Mouse (Mus musculus) liver, embryonic 15.5 days (tissue): Measurements from ENCODE around the gene Myrip. TPM values are rescaled to one million over a fixed set of nuclear protein-coding genes. Genes with fewer than 3 reads are reported as not detected.

Experiments
- ATAC-seq: fragments of 200-750 bp; cut with Nextera tagmentation; 2 replicates; pipeline ENCODE4 v1.8.0; 2017; ENCODE audit warnings: moderate number of reproducible peaks, mild to moderate bottlenecking, moderate library complexity; ENCODE audit not compliant: insufficient read depth
- H3K27ac ChIP-seq: fragments of 300-500 bp; sonication (generic); replicated peaks from 2 replicates; pipeline ENCODE4 v1.5.1; 2015; ENCODE audit warnings: mild to moderate bottlenecking, inconsistent platforms
- H3K27me3 ChIP-seq: fragments of 300-500 bp; sonication (generic); 2 replicates; pipeline ENCODE4 v1.6.1; 2015; ENCODE audit warnings: mild to moderate bottlenecking, inconsistent platforms
- H3K36me3 ChIP-seq: fragments of 300-500 bp; sonication (generic); replicated peaks from 2 replicates; pipeline ENCODE4 v1.6.1; 2015; ENCODE audit warnings: moderate library complexity, mild to moderate bottlenecking, inconsistent platforms
- H3K4me1 ChIP-seq: fragments of 300-500 bp; sonication (generic); replicated peaks from 2 replicates; pipeline ENCODE4 v1.6.1; 2015; ENCODE audit warnings: inconsistent platforms
- H3K4me2 ChIP-seq: fragments of 300-500 bp; sonication (generic); 2 replicates; pipeline ENCODE4 v1.6.1; 2015; ENCODE audit warnings: moderate library complexity, mild to moderate bottlenecking, inconsistent platforms
- H3K4me3 ChIP-seq: fragments of 300-500 bp; sonication (generic); replicated peaks from 2 replicates; pipeline ENCODE4 v1.5.1; 2015; ENCODE audit warnings: mild to moderate bottlenecking, inconsistent platforms
- H3K9ac ChIP-seq: fragments of 300-500 bp; sonication (generic); 2 replicates; pipeline ENCODE4 v1.6.1; 2015; ENCODE audit warnings: moderate library complexity, mild to moderate bottlenecking, inconsistent platforms
- H3K9me3 ChIP-seq: fragments of 300-500 bp; sonication (generic); replicated peaks from 2 replicates; pipeline ENCODE4 v1.6.1; 2016; ENCODE audit warnings: inconsistent platforms
- whole genome bisulfite sequencing: fragments of 180-500 bp; shearing (Covaris S2); methylation state at CpG from one replicate; pipeline ENCODE4 v1.1.7; 2015; ENCODE audit warnings: mixed read lengths; ENCODE audit not compliant: insufficient replicate concordance; 5-methylcytosine and 5-hydroxymethylcytosine counted together
- polyA plus RNA-seq: library from polyadenylated mRNA; unstranded; fragments of >200 nt; fragmentation: Nextera tagmentation; extraction: Ambion mirVana; gene quantifications from 2 replicates; pipeline ENCODE4 v1.2.1, GENCODE M21; 2015

Gene Myrip
- polyA plus RNA-seq, 1 experiment from 2014 or later: 0.02 TPM

DNA sequence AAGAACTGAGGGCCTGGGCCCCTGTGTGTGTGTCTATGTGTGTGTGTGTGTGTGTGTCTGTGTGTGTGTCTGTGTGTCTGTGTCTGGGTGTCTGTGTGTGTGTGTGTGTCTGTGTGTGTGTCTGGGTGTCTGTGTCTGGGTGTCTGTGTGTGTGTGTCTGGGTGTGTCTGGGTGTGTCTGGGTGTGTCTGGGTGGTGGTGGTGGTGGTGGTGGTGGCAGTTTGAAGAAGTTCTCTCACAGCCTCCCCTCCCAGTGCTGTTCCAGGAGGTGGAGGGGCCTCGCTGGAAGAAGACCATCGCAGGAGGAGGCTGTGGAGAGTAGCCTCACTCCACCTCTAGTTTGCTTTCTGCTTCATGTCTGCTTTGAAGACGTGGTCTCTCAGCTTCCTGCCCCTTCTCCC, 180.3 kb downstream of the Myrip start:
- H3K4me1 ChIP-seq: peaks cover 22% of the 10 kb centered on the region
- H3K4me2 ChIP-seq: peak overlapping the region; percentile 61
- H3K27ac ChIP-seq: 0 out of 2 replicates have a peak overlapping the region, but pooled peaks have one; percentile 39
- peaks cover 9% of the 10 kb centered on the region; the same call in 1 of the 2 replicates for H3K27me3 ChIP-seq
- H3K9me3 ChIP-seq: no peaks in the 10 kb centered on the region
- ATAC-seq: peak; percentile 91
- peak overlapping the region; percentile 25; the same call in 1 of the 2 replicates for H3K4me3 ChIP-seq
- no peaks in the 10 kb centered on the region for H3K36me3 ChIP-seq
- peak overlapping the region; percentile 16; the same call in 1 of the 2 replicates for H3K9ac ChIP-seq
- WGBS: 44% methylated on average over 3 of the region's 3 CpGs

DNA sequence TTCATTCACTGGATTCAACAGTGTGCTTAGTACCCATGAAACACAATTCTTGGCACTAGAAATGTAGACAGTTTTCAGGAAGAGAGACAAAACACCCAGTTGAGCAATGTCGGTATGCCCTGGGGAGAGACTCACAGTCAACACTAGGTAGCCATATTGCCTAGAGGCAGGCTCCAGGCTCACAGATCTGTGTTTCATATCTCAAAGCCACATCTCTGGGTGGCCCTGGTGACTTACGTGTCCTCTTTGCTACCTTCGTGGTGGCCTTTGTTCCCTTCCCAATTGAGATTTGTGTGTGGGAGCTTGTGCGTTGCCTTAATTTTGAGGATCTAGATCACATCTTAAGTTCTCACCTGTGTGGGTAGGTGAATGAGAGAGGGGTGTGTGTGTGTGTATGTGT, 181.1 kb downstream of the Myrip start:
- Histone ChIP-seq H3K27ac (0 out of 2 replicates have a peak overlapping the region, but pooled peaks have one; percentile 11), H3K4me1 (peaks cover 22% of the 10 kb centered on the region), H3K4me2 (peak overlapping the region; percentile 61; the same call in 1 of the 2 replicates), H3K4me3 (no peak overlapping the region), H3K27me3 (peaks cover 11% of the 10 kb centered on the region; the same call in 1 of the 2 replicates), H3K36me3 (no peaks in the 10 kb centered on the region), H3K9ac (no peak overlapping the region), H3K9me3 (no peaks in the 10 kb centered on the region)
- ATAC-seq: no peak; the same call in 1 of the 2 replicates
- 54% methylated on average over 4 of the region's 4 CpGs for WGBS

DNA sequence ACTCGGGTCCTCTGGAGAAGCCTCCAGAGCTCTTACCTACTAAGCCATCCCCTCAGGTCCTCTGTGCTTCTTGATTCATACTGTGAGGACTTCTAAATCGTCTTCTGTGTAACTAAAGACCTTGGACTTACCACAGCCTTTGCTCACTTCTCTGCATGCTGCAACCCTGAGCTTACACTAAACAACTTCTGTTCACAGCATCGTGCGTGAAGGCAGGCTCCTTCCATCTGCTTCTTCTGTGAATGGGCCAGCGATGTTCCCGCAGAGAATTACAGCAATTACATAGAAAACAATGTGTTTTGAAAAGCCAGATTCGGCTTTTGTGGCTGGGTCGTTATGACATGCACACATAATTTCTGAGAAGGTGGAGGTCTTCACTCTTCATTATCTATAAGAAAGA, 181.8 kb downstream of the Myrip start:
- 70% methylated on average over 8 of the region's 8 CpGs for WGBS
- no peak overlapping the region for H3K4me2 ChIP-seq
- H3K9ac ChIP-seq: no peak overlapping the region
- no peak overlapping the region for H3K27ac ChIP-seq
- peaks cover 22% of the 10 kb centered on the region for H3K4me1 ChIP-seq
- no peaks in the 10 kb centered on the region for H3K36me3 ChIP-seq
- ATAC-seq: no peak
- H3K4me3 ChIP-seq: no peak overlapping the region
- no peaks in the 10 kb centered on the region for H3K9me3 ChIP-seq
- H3K27me3 ChIP-seq: peaks cover 11% of the 10 kb centered on the region; the same call in 1 of the 2 replicates

DNA sequence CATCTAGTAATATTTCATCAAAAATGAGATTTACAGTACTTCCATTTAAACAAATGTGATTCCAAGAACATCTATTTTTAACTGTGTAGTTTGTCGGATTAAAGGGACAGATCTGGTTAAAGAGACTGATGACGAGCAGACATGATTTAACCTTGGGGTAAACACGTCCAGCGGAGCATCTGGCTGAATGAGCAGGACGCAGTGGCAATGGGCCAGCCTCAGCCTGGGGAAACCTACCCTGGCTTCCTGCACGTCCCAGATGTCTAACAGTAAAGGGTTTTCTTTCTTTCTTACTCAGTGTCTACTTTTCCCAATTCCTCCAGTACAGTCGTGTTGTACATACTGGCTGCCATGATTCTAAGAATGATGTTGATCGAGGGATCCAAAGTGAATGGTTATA, 185.8 kb downstream of the Myrip start:
- Histone ChIP-seq H3K4me1 (peaks cover 12% of the 10 kb centered on the region), H3K9ac (no peak overlapping the region), H3K36me3 (no peaks in the 10 kb centered on the region), H3K27ac (no peak overlapping the region), H3K9me3 (no peaks in the 10 kb centered on the region), H3K27me3 (peaks cover 11% of the 10 kb centered on the region; the same call in 1 of the 2 replicates), H3K4me2 (no peak overlapping the region), H3K4me3 (no peak overlapping the region)
- 65% methylated on average over 8 of the region's 8 CpGs for WGBS
- no peak for ATAC-seq

DNA sequence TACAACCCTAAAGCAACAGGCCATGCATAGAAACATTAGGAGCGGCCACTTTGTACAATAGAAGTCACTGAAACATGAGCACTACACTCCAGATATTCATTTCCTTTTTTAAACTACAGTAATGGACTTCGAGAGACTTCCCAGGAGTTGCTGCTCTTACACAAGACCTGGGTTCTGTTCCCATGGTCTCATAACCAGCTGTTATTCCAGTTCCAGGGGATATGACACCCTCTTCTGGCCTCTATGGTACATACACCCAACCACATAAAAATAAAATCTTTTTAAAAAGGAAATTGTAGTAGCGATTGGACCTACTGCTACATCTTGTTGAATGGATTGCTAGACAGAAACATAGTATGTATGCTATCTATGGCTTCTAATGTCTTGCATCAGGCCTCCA, 190.2 kb downstream of the Myrip start:
- Histone ChIP-seq H3K27ac (no peak overlapping the region), H3K9me3 (no peaks in the 10 kb centered on the region), H3K4me2 (peak overlapping the region; percentile 96), H3K4me1 (peaks cover 22% of the 10 kb centered on the region), H3K4me3 (peak overlapping the region; percentile 98), H3K27me3 (peaks cover 3% of the 10 kb centered on the region; the same call in 1 of the 2 replicates), H3K36me3 (peaks cover 27% of the 10 kb centered on the region), H3K9ac (no peak overlapping the region)
- 69% methylated on average over 3 of the region's 3 CpGs for WGBS
- no peak for ATAC-seq

DNA sequence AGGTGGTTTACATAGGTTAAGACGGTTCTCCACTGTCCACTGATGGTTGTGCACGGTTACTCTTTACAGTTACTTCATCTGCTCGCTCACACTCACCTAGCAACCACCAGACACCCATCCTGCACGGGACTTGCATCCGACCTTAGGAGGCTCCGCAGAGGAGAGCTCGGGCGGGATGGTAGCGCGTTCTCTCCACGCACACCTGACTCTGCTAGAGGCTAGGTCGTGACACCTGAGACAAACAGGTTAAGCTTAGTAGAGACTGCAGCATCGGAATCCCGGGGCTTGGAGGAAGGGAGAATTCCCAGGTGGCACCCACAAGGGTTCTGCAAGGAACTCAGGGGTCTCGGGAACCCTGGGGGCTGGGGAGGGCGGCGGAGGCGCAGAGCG, 190.7 kb downstream of the Myrip start, which contains the start of gene Eif1b:
Gene Eif1b, plus strand, starts transcription at position 223 of the 390 bp plus-strand sequence.
- H3K27me3 ChIP-seq: no peaks in the 10 kb centered on the region
- peak; percentile 12; the same call in 1 of the 2 replicates for ATAC-seq
- H3K9ac ChIP-seq: peak within 1 kb of the TSS; percentile 99
- peak within 1 kb of the TSS; percentile 91 for H3K27ac ChIP-seq
- H3K36me3 ChIP-seq: peaks cover 28% of the 10 kb centered on the region
- no peaks in the 10 kb centered on the region for H3K9me3 ChIP-seq
- 5% methylated on average over 17 of the region's 19 CpGs for WGBS
- H3K4me3 ChIP-seq: peak within 1 kb of the TSS; percentile 98
- H3K4me1 ChIP-seq: peaks cover 22% of the 10 kb centered on the region
- peak within 1 kb of the TSS; percentile 96 for H3K4me2 ChIP-seq

DNA sequence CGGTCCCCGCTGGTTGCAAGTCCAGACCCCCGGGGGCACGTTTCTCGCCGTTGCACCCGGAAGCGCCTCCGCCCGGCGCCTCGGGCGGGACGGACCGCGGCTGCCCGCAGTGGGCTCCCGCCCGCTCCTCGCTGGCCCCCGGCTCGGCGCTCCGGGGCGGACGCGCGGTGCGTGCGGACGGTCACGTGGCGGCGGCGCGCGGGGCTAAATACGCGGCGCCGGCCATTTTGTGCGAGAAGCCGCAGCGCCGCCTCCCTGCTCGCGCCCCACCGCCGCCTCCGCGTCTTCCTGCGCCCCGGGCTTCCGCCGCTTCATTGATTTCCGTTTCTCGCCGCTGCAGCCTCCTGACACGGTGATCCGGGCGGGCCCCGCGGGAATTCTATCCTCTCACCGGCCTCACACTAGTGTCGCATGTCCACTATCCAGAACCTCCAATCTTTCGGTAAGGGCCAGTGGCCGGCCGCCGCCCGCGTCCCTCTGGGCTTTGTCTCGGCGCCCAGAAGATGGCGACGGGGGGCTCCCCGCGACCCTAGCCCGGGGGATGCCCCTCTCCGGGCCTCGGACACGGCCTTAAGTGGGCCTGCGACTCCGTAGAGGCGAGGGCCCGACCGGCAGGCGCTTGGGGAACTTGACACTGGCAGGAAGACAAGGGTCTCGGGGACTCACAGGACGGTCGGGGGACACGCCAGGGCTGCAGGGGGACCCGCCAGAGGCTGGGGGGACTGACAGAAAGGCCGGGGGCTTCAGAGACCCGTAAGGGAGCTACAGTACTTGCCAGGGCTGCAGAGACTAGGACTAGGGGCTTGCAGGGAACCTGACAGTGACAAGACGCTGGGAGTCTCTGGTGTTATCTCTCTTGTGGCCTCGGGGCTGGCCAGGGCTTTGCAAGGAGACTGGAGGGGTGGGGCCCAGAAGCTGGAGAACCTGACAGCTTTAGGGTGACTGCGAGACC, 191.4 kb downstream of the Myrip start:
- WGBS: under 1% methylated on average over 97 of the region's 97 CpGs

DNA sequence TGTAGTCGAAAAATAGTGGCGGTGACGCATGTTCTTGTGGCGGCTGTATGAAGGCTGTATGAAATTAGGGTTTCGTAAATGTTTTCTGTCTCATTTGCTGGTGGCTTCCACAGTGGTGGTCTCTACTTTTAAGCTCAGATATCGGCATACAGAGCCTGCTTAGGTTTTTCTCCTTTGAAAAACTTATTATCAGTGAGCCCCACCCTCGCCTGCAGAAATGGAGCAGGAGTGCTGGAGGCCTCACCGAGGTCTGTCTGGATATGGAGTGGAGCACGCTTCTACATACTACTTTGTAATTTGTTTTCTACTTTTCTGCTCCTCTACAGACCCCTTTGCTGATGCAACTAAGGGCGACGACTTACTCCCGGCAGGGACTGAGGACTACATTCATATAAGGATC, 192.5 kb downstream of the Myrip start:
- WGBS: 52% methylated on average over 12 of the region's 12 CpGs
- no peaks in the 10 kb centered on the region for H3K27me3 ChIP-seq
- peak overlapping the region; percentile 96 for H3K4me2 ChIP-seq
- H3K4me3 ChIP-seq: peak overlapping the region; percentile 98
- H3K9me3 ChIP-seq: no peaks in the 10 kb centered on the region
- ATAC-seq: no peak
- peaks cover 28% of the 10 kb centered on the region for H3K36me3 ChIP-seq
- H3K9ac ChIP-seq: peak overlapping the region; percentile 99
- H3K4me1 ChIP-seq: peaks cover 22% of the 10 kb centered on the region
- H3K27ac ChIP-seq: peak overlapping the region; percentile 91

More for the DNA sequence above, 191.4 kb downstream of the Myrip start:
- ATAC-seq: peak; percentile 89
- Histone ChIP-seq H3K9me3 (no peaks in the 10 kb centered on the region), H3K4me3 (peak overlapping the region; percentile 98), H3K27me3 (no peaks in the 10 kb centered on the region), H3K36me3 (peaks cover 28% of the 10 kb centered on the region), H3K4me2 (peak overlapping the region; percentile 96), H3K4me1 (peaks cover 22% of the 10 kb centered on the region), H3K9ac (peak overlapping the region; percentile 99), H3K27ac (peak overlapping the region; percentile 91)

DNA sequence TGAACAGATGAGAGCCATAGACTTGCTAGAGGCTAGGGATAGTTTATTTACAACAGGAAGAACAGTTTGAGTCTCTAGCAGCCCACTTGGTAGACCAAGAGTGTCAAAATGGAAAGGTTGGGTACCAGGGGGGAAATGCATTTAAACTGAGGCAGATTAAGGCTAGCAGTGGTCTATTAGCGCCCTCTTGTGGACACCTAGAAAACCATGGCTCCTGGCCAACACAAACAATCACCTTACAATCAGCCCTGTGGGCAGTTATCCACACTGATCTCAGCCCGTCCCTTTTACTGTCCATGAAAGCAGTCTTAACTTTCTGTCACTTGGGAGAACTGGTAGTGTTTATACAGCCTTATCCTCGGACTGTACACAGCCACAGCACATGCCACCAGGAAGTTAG, 195.4 kb downstream of the Myrip start:
- Histone ChIP-seq H3K4me3 (no peak overlapping the region), H3K9ac (no peak overlapping the region), H3K4me2 (no peak overlapping the region), H3K27me3 (no peaks in the 10 kb centered on the region), H3K36me3 (peaks cover 28% of the 10 kb centered on the region), H3K4me1 (peaks cover 21% of the 10 kb centered on the region), H3K27ac (no peak overlapping the region), H3K9me3 (no peaks in the 10 kb centered on the region)
- WGBS: 4% methylated on average over 3 of the region's 3 CpGs
- no peak for ATAC-seq

DNA sequence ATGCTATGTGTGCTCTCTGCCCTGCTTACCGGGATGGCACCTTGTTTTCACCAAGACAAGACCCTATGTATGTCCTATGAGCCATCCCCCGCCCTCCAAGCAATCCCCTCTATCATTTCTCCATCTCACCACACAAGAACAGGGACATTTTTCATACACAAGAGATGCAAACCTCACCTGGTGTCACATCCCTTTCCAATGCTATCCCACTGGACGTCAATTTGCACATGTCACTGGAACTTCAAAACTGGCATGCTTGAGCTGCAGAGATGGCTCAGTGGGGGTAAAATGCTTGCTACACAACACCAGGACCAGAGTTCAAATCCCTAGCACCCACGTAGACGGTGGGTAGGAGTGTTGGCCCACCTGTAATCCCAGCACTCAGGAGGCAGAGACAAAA, 196.7 kb downstream of the Myrip start:
- Histone ChIP-seq H3K9ac (no peak overlapping the region), H3K9me3 (no peaks in the 10 kb centered on the region), H3K4me2 (no peak overlapping the region), H3K27ac (no peak overlapping the region), H3K36me3 (peaks cover 28% of the 10 kb centered on the region), H3K4me1 (peaks cover 15% of the 10 kb centered on the region), H3K4me3 (no peak overlapping the region), H3K27me3 (no peaks in the 10 kb centered on the region)
- 71% methylated on average over 5 of the region's 5 CpGs for WGBS
- no peak for ATAC-seq

DNA sequence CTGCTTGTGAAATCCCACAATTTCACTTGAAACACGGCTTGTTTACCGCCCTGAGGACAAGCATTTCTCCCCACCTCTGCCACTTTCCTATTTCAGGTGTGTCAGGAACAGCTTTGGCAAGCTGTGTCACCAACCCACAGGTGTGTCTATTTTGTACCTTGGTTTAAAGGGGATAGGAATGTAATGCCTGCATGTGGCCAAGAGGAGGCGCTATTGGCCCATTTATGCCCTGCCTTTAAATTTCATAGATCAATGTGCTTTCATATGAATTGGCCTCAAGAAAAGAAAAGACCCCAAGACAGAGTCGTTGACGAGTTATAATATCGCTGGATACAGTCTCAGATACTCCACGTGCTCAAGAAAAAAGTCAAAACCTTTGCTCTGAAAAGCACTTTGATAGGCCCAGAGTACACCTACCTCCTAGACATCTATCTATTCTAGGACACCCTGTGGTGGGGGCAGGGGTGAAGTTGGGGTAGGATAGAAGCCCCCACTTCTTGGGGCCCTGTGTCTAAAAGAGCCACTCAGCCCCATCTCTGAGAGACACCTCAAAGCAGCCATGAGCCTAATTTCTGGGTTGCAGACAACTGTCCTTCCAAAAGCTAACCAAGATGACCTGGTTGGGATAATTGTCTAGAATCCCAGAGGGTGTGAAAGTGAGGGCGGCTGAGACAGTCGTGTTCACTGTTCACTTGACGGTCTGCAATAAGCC, 200.0 kb downstream of the Myrip start:
- no peaks in the 10 kb centered on the region for H3K4me1 ChIP-seq
- no peaks in the 10 kb centered on the region for H3K9me3 ChIP-seq
- H3K27ac ChIP-seq: no peak overlapping the region
- 27% methylated on average over 10 of the region's 10 CpGs for WGBS
- no peak overlapping the region for H3K4me2 ChIP-seq
- peaks cover 3% of the 10 kb centered on the region for H3K36me3 ChIP-seq
- H3K4me3 ChIP-seq: no peak overlapping the region
- no peaks in the 10 kb centered on the region for H3K27me3 ChIP-seq
- no peak for ATAC-seq
- no peak overlapping the region for H3K9ac ChIP-seq
